Mouse (Mus musculus) adrenal gland, postnatal 36 days (tissue): ENCODE measurements around the gene Cd276. TPM values are rescaled to one million over a fixed set of nuclear protein-coding genes. Genes with fewer than 3 reads are reported as not detected.
"Not testable (repeated sequence)": the region's sequence is repeated elsewhere in the genome, so short reads cannot be mapped to it uniquely, and the experiment has no call there.

Source experiments
- DNase-seq, 2 experiments: peaks; one replicate each; pipeline ENCODE4 v3.0.0; 2021; ENCODE audit warnings: mixed read lengths in 1 of 2
- long read RNA-seq, 2 experiments: library from polyadenylated mRNA; stranded (forward); transcript quantifications; one replicate each; pipeline ENCODE4 v2.0.0; 2021; ENCODE audit warnings: borderline sequencing depth in 2 of 2
- total RNA-seq, 2 experiments: library from RNA; stranded (reverse); gene quantifications; 2 replicates each; pipeline ENCODE4 v1.2.3; 2021

The Cd276 gene
- total RNA-seq, result 10 to 100 TPM in 1 of 2 experiments, 1 to 10 TPM in 1; 9.7 to 12.6 TPM
- long read RNA-seq, experiment 1, partial matches to known transcripts, result 1 of 4 reads
- long read RNA-seq, experiment 1, other reads (novel, unspliced or antisense), result 3 of 4 reads
- long read RNA-seq, experiment 2, partial matches to known transcripts, result 1 of 6 reads
- long read RNA-seq, experiment 2, other reads (novel, unspliced or antisense), result 2 of 6 reads

GRCm38 (mm10) chr9:58554908-58555684 is at the start of gene Cd276:
TSS of gene Cd276 (minus strand) at chr9:58555437.
- peak; percentile 56 to 69 for DNase-seq

- DNase-seq, result no peak
These were observed 40.1 kb upstream of the Cd276 start for GRCm38 (mm10) chr9:58595313-58595712.

- no peak for DNase-seq
These were observed 33.4 kb upstream of the Cd276 start for GRCm38 (mm10) chr9:58588657-58589056.

- DNase-seq, result no peak
These were observed 29.1 kb upstream of the Cd276 start for GRCm38 (mm10) chr9:58584323-58584722.

- peak in 1 of 2 experiments; percentile 22 for DNase-seq
These were observed 28.0 kb upstream of the Cd276 start for GRCm38 (mm10) chr9:58583267-58583641.

- peak; percentile 64 to 65 for DNase-seq
These were observed 27.5 kb upstream of the Cd276 start for GRCm38 (mm10) chr9:58582581-58583266.

GRCm38 (mm10) chr9:58581958-58582540 is 26.8 kb upstream of the Cd276 start, which contains the start of gene Nptn:
TSS of gene Nptn (plus strand) at chr9:58582240.
- peak; percentile 98 for DNase-seq

GRCm38 (mm10) chr9:58581283-58581930 is 26.2 kb upstream of the Cd276 start:
- peak in 1 of 2 experiments; percentile 3 for DNase-seq

GRCm38 (mm10) chr9:58580453-58581195 is 25.4 kb upstream of the Cd276 start:
- not testable (repeated sequence) for DNase-seq

- DNase-seq, result peak; percentile 84 to 93
These were observed 23.4 kb upstream of the Cd276 start for GRCm38 (mm10) chr9:58578669-58579068.

GRCm38 (mm10) chr9:58571001-58571400 is 15.8 kb upstream of the Cd276 start:
- DNase-seq, result no peak

- DNase-seq, result no peak
These were observed 12.4 kb upstream of the Cd276 start for GRCm38 (mm10) chr9:58567682-58568081.

GRCm38 (mm10) chr9:58565945-58566344 is 10.7 kb upstream of the Cd276 start:
- not testable (repeated sequence) for DNase-seq

GRCm38 (mm10) chr9:58560211-58560610 is 5.0 kb upstream of the Cd276 start:
- DNase-seq, result no peak

- no peak for DNase-seq
These were observed 2.5 kb upstream of the Cd276 start for GRCm38 (mm10) chr9:58557457-58558455.

GRCm38 (mm10) chr9:58556627-58557026 is 1.4 kb upstream of the Cd276 start:
- no peak for DNase-seq

- no peak for DNase-seq
These were observed 613 bp upstream of the Cd276 start for GRCm38 (mm10) chr9:58555685-58556414.

GRCm38 (mm10) chr9:58554056-58554907 is 955 bp downstream of the Cd276 start:
- no peak for DNase-seq
